Mouse (Mus musculus) lung, adult 2 months (tissue): ENCODE data around the gene Tnp1.

Experiments
- CTCF ChIP-seq: fragments of 200-500 bp; IDR thresholded peaks from 2 replicates; pipeline ENCODE4 v1.5.1; 2011; ENCODE audit warnings: mild to moderate bottlenecking, low read length, control low read depth; ENCODE audit not compliant: insufficient read depth
- POLR2A ChIP-seq: fragments of 200-500 bp; IDR thresholded peaks from 2 replicates; pipeline ENCODE4 v1.6.1; 2011; ENCODE audit warnings: low read depth, mild to moderate bottlenecking, control low read depth, low read length, borderline replicate concordance; ENCODE audit errors: extremely low read depth

DNA sequence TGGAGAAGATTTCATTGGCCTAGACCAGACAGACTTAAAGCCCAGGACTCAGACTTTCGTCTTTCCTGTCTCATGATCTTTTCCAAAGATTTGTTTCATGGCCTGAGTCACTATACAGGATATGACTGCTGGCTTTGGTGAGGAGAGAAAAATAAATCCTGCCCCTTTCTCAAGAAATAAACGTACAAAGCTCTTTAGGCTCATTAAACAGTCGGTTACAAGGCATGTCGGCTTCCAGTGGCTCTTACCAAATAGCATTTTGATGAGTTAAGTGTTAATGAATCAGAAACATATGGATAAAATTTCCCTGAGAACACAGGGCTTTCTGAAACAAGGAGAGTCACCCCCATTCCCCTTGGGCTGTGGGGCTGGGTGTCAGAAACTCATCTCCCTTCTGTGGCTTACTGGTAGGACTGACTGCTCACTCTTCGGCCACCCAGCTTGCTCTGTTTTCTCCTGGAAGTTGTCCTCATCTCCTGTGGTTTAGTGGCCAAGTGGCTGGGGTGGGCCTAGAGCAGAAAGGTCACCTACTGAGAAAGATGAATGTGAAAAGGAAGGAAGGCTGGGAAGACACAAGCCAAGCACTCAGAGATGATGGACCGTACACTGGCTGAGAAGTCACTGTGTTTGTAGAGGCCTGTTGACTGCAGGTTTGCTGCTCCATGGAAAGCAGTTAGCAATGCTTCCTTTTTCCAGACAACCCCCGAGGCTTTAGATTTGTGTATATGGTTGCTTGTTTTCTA is 46.0 kb upstream of the Tnp1 start:
- TF ChIP-seq CTCF, result no peak
- TF ChIP-seq POLR2A, result no peak
